Mouse (Mus musculus): ENCODE results near the gene Ccdc121.

DNA sequence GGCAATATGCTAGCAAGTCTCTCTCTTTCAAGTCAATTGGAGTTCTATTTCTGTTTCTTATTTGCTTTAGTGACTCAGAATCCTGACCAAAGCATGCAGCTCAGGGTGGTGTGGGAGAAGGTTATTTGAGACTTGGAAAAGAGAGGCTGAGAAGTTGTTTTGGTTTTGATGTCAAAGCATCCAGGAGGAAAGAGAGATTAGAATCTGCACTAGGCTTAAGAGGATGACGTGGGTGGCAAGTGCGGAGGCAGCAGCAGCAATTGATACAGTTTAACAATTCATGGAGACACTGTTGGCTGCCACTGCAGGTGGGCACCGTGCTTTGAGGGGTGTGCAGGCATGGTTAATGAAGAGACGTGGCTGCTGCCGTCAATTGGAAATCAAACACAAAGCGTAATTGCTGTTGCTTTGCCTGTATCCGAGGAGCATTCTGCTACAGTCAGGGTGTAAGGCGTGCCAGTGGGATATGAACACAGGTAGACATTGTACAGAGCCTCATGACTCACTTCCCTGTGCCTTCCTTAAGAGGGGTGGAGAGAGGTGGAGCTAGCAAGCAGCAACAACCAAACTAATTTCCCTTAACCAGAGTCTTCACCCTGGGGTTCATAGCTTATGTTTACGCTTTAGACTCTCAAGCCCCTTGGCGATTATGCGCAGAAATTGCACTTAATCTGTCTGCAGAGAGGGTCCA is 10.3 kb upstream of the Ccdc121 start:
- TF ChIP-seq HCFC1 (IDR thresholded peaks at IDR 0.05; ENCODE audit: borderline replicate concordance, insufficient read depth, low read length) (no peak), ZNF384 (IDR thresholded peaks at IDR 0.05; ENCODE audit: low read depth, low read length) (no peak), CHD2 (IDR thresholded peaks at IDR 0.05; ENCODE audit: low read depth, low read length) (no peak)
